ENCODE assay signal across 8 mouse cellular contexts in genomic region chr2:163697764-163698480, GRCm38 (mm10). TPM values are rescaled to one million over a fixed set of nuclear protein-coding genes. Genes with fewer than 3 reads are reported as not detected.
DNase-seq lines count a peak whose midpoint lies in the region; ATAC-seq and TF ChIP-seq lines count a peak whose summit lies in the region.

No protein-coding gene starts in this region.

- no peak for DNase-seq in layer of hippocampus, adult 2 months (ENCODE audit: low spot score in 2 of 2)
- no peak for DNase-seq in layer of hippocampus, postnatal 10 days (ENCODE audit: low spot score in 2 of 2)
- no peak for DNase-seq in MN1 (ENCODE audit: low spot score)
- no peak for DNase-seq in midbrain, embryonic 11.5 days (ENCODE audit: low spot score, missing footprints)
- no peak for DNase-seq in midbrain, postnatal 0 days (ENCODE audit: low spot score)

- no peaks in the 10 kb centered on the region for H3K36me3 ChIP-seq in heart, embryonic 12.5 days
- H3K36me3 ChIP-seq in limb, embryonic 13.5 days: no peaks in the 10 kb centered on the region
- H3K36me3 ChIP-seq in stomach, embryonic 14.5 days (ENCODE audit: control insufficient read depth, insufficient read depth, low read length): no peaks in the 10 kb centered on the region
- H3K36me3 ChIP-seq in midbrain, embryonic 11.5 days (ENCODE audit: control insufficient read depth, insufficient read depth, low read length): no peaks in the 10 kb centered on the region
- no peaks in the 10 kb centered on the region for H3K36me3 ChIP-seq in midbrain, postnatal 0 days (ENCODE audit: insufficient read depth, low read length)

- WGBS in heart, embryonic 12.5 days: 29% methylated on average over 16 of the region's 16 CpGs
- WGBS in limb, embryonic 13.5 days: 41% methylated on average over 14 of the region's 16 CpGs
- 35% methylated on average over 13 of the region's 16 CpGs for WGBS in stomach, embryonic 14.5 days
- 79% methylated on average over 12 of the region's 16 CpGs for WGBS in midbrain, embryonic 11.5 days
- 61% methylated on average over 12 of the region's 16 CpGs for WGBS in midbrain, postnatal 0 days

- H3K27ac ChIP-seq in layer of hippocampus, adult 2 months: peak overlapping the region; percentile 72
- peak overlapping the region; percentile 94 for H3K27ac ChIP-seq in heart, embryonic 12.5 days (ENCODE audit: poor library complexity, severe bottlenecking)
- H3K27ac ChIP-seq in limb, embryonic 13.5 days: peak overlapping the region; percentile 72
- peak overlapping the region; percentile 44 for H3K27ac ChIP-seq in stomach, embryonic 14.5 days (ENCODE audit: low read length)
- H3K27ac ChIP-seq in midbrain, embryonic 11.5 days (ENCODE audit: low read depth, low read length): no peak overlapping the region
- no peak overlapping the region for H3K27ac ChIP-seq in midbrain, postnatal 0 days (ENCODE audit: low read depth, low read length)

- H3K4me1 ChIP-seq in heart, embryonic 12.5 days (replicated peaks): peaks cover 73% of the 10 kb centered on the region
- peaks cover 38% of the 10 kb centered on the region for H3K4me1 ChIP-seq in limb, embryonic 13.5 days
- H3K4me1 ChIP-seq in stomach, embryonic 14.5 days (ENCODE audit: control insufficient read depth, insufficient read depth, low read length): peaks cover 21% of the 10 kb centered on the region; the same call in 1 of the 2 replicates
- peaks cover 8% of the 10 kb centered on the region for H3K4me1 ChIP-seq in midbrain, embryonic 11.5 days (ENCODE audit: control insufficient read depth, insufficient read depth, low read length)
- H3K4me1 ChIP-seq in midbrain, postnatal 0 days (ENCODE audit: insufficient read depth, low read length): no peaks in the 10 kb centered on the region

- TF ChIP-seq CTCF in layer of hippocampus, adult 2 months (conservative IDR thresholded peaks at IDR 0.05): no peak
- TF ChIP-seq CTCF in midbrain, postnatal 0 days (IDR thresholded peaks at IDR 0.05): no peak

- no peaks in the 10 kb centered on the region for H3K27me3 ChIP-seq in heart, embryonic 12.5 days (replicated peaks)
- H3K27me3 ChIP-seq in limb, embryonic 13.5 days: no peaks in the 10 kb centered on the region
- H3K27me3 ChIP-seq in stomach, embryonic 14.5 days (ENCODE audit: control insufficient read depth, insufficient read depth, low read length): no peaks in the 10 kb centered on the region
- H3K27me3 ChIP-seq in midbrain, embryonic 11.5 days (ENCODE audit: control insufficient read depth, insufficient read depth, low read length): no peaks in the 10 kb centered on the region
- H3K27me3 ChIP-seq in midbrain, postnatal 0 days (ENCODE audit: insufficient read depth, low read length): no peaks in the 10 kb centered on the region

- H3K4me2 ChIP-seq in heart, embryonic 12.5 days: peak overlapping the region; percentile 45
- no peak overlapping the region; the same call in 1 of the 2 replicates for H3K4me2 ChIP-seq in limb, embryonic 13.5 days (replicated peaks)
- H3K4me2 ChIP-seq in stomach, embryonic 14.5 days (replicated peaks; ENCODE audit: low read depth, low read length): peak overlapping the region; percentile 17; the same call in 1 of the 2 replicates
- H3K4me2 ChIP-seq in midbrain, embryonic 11.5 days: no peak overlapping the region
- no peak overlapping the region for H3K4me2 ChIP-seq in midbrain, postnatal 0 days (ENCODE audit: low read depth, low read length, poor library complexity, severe bottlenecking)

- no peak overlapping the region for H3K4me3 ChIP-seq in layer of hippocampus, adult 2 months
- no peak overlapping the region for H3K4me3 ChIP-seq in heart, embryonic 12.5 days
- H3K4me3 ChIP-seq in limb, embryonic 13.5 days: no peak overlapping the region
- no peak overlapping the region for H3K4me3 ChIP-seq in stomach, embryonic 14.5 days (ENCODE audit: low read depth, low read length)
- H3K4me3 ChIP-seq in midbrain, embryonic 11.5 days (ENCODE audit: low read depth, low read length): no peak overlapping the region
- no peak overlapping the region for H3K4me3 ChIP-seq in midbrain, postnatal 0 days (ENCODE audit: low read depth, low read length)

- H3K9ac ChIP-seq in heart, embryonic 12.5 days: peak overlapping the region; percentile 67
- no peak overlapping the region for H3K9ac ChIP-seq in limb, embryonic 13.5 days
- H3K9ac ChIP-seq in stomach, embryonic 14.5 days (replicated peaks; ENCODE audit: low read depth, low read length): no peak overlapping the region
- no peak overlapping the region for H3K9ac ChIP-seq in midbrain, embryonic 11.5 days (ENCODE audit: low read length)
- H3K9ac ChIP-seq in midbrain, postnatal 0 days (replicated peaks; ENCODE audit: low read length, poor library complexity, severe bottlenecking): no peak overlapping the region

- H3K9me3 ChIP-seq in heart, embryonic 12.5 days (replicated peaks): no peaks in the 10 kb centered on the region
- no peaks in the 10 kb centered on the region for H3K9me3 ChIP-seq in limb, embryonic 13.5 days
- H3K9me3 ChIP-seq in stomach, embryonic 14.5 days (ENCODE audit: control insufficient read depth, low read depth, low read length): no peaks in the 10 kb centered on the region
- no peaks in the 10 kb centered on the region for H3K9me3 ChIP-seq in midbrain, embryonic 11.5 days (ENCODE audit: control insufficient read depth, low read length)
- no peaks in the 10 kb centered on the region for H3K9me3 ChIP-seq in midbrain, postnatal 0 days (ENCODE audit: low read length)

- ATAC-seq in heart, embryonic 12.5 days (ENCODE audit: insufficient number of reproducible peaks, low FRiP score): 0 out of 2 replicates have a peak, but pooled peaks have one; percentile 10
- ATAC-seq in limb, embryonic 13.5 days (ENCODE audit: low FRiP score, low read depth): peak; percentile 54; the same call in 1 of the 2 replicates
- ATAC-seq in stomach, embryonic 14.5 days (ENCODE audit: insufficient number of reproducible peaks, insufficient read depth, low FRiP score, low read depth): peak; percentile 50; the same call in 1 of the 2 replicates
- ATAC-seq in midbrain, embryonic 11.5 days (ENCODE audit: low FRiP score): no peak
- no peak for ATAC-seq in midbrain, postnatal 0 days (ENCODE audit: low FRiP score)

RNA-seq across cellular contexts. Expression of gene Pkig, which starts 39.7 kb away (rescaled TPM):
- total RNA-seq in layer of hippocampus, adult 2 months (2021): 10 to 100 TPM; 93.7 to 93.9 TPM
- 10 to 100 TPM; 75.4 to 87.8 TPM for total RNA-seq in layer of hippocampus, postnatal 10 days (2021)
- 233 and 241 TPM in 2 replicates for polyA plus RNA-seq in heart, embryonic 12.5 days (2016; fragmentation: Nextera tagmentation; extraction: Ambion mirVana)
- 131 and 134 TPM in 2 replicates for polyA plus RNA-seq in limb, embryonic 13.5 days (2015; fragmentation: Nextera tagmentation; extraction: Ambion mirVana)
- polyA plus RNA-seq in stomach, embryonic 14.5 days (2014; fragmentation: Nextera tagmentation; extraction: Ambion mirVana): 105 and 110 TPM in 2 replicates
- polyA plus RNA-seq in midbrain, embryonic 11.5 days (2014; fragmentation: Nextera tagmentation; extraction: Ambion mirVana): 153 and 162 TPM in 2 replicates
- 90.5 and 102 TPM in 2 replicates for total RNA-seq in midbrain, postnatal 0 days (2014; rRNA removed)
- polyA plus RNA-seq in midbrain, postnatal 0 days (2015; fragmentation: Nextera tagmentation; extraction: Ambion mirVana): 153 and 161 TPM in 2 replicates

RNA-seq across cellular contexts. Expression of gene Ada, which starts 52.1 kb away (rescaled TPM):
- total RNA-seq in layer of hippocampus, adult 2 months (2021): 1 to 10 TPM; 1.1 to 1.9 TPM
- 1 to 10 TPM; 3.0 to 3.3 TPM for total RNA-seq in layer of hippocampus, postnatal 10 days (2021)
- 3.6 and 3.7 TPM in 2 replicates for polyA plus RNA-seq in heart, embryonic 12.5 days (2016; fragmentation: Nextera tagmentation; extraction: Ambion mirVana)
- polyA plus RNA-seq in limb, embryonic 13.5 days (2015; fragmentation: Nextera tagmentation; extraction: Ambion mirVana): 9.4 and 10.9 TPM in 2 replicates
- 6.8 and 6.9 TPM in 2 replicates for polyA plus RNA-seq in stomach, embryonic 14.5 days (2014; fragmentation: Nextera tagmentation; extraction: Ambion mirVana)
- 5.6 and 6.1 TPM in 2 replicates for polyA plus RNA-seq in midbrain, embryonic 11.5 days (2014; fragmentation: Nextera tagmentation; extraction: Ambion mirVana)
- 1.4 and 2.6 TPM in 2 replicates for total RNA-seq in midbrain, postnatal 0 days (2014; rRNA removed)
- polyA plus RNA-seq in midbrain, postnatal 0 days (2015; fragmentation: Nextera tagmentation; extraction: Ambion mirVana): 3.7 and 3.8 TPM in 2 replicates

RNA-seq across cellular contexts. Expression of gene Serinc3, which starts 53.0 kb away (rescaled TPM):
- total RNA-seq in layer of hippocampus, adult 2 months (2021): 100 to 1,000 TPM; 198 to 204 TPM
- total RNA-seq in layer of hippocampus, postnatal 10 days (2021): 100 to 1,000 TPM; 168 to 196 TPM
- 67.7 and 76.7 TPM in 2 replicates for polyA plus RNA-seq in heart, embryonic 12.5 days (2016; fragmentation: Nextera tagmentation; extraction: Ambion mirVana)
- 27.8 and 31.2 TPM in 2 replicates for polyA plus RNA-seq in limb, embryonic 13.5 days (2015; fragmentation: Nextera tagmentation; extraction: Ambion mirVana)
- 46.2 and 52.7 TPM in 2 replicates for polyA plus RNA-seq in stomach, embryonic 14.5 days (2014; fragmentation: Nextera tagmentation; extraction: Ambion mirVana)
- polyA plus RNA-seq in midbrain, embryonic 11.5 days (2014; fragmentation: Nextera tagmentation; extraction: Ambion mirVana): 35.0 and 38.8 TPM in 2 replicates
- total RNA-seq in midbrain, postnatal 0 days (2014; rRNA removed): 96.1 and 101 TPM in 2 replicates
- 35.9 and 36.9 TPM in 2 replicates for polyA plus RNA-seq in midbrain, postnatal 0 days (2015; fragmentation: Nextera tagmentation; extraction: Ambion mirVana)

Comparison
In these comparisons a context has a peak if more than half of its experiments do, and no peak if none do; other contexts are left out.
1. H3K27ac ChIP-seq: peak in layer of hippocampus, adult 2 months (single experiment), heart, embryonic 12.5 days (single experiment), limb, embryonic 13.5 days (single experiment) and stomach, embryonic 14.5 days (single experiment); none in midbrain, embryonic 11.5 days (single experiment) and midbrain, postnatal 0 days (single experiment).
2. ATAC-seq: peak in heart, embryonic 12.5 days (single experiment), limb, embryonic 13.5 days (single experiment) and stomach, embryonic 14.5 days (single experiment); none in midbrain, embryonic 11.5 days (single experiment) and midbrain, postnatal 0 days (single experiment).
3. H3K4me2 ChIP-seq: peak in heart, embryonic 12.5 days (single experiment) and stomach, embryonic 14.5 days (single experiment); none in limb, embryonic 13.5 days (single experiment), midbrain, embryonic 11.5 days (single experiment) and midbrain, postnatal 0 days (single experiment).